Mouse (Mus musculus) liver, adult 2 months (tissue): ENCODE data around the gene Samd4b. TPM values are rescaled to one million over a fixed set of nuclear protein-coding genes. Genes with fewer than 3 reads are reported as not detected.
A peak's percentile ranks its signal among the peaks of the same experiment; 100 is the strongest.

Experiments used
- DNase-seq: peaks from one replicate; pipeline ENCODE4 v3.0.0-alpha.2; 2011; ENCODE audit warnings: low read depth, low spot score; ENCODE audit errors: extremely low read depth
- H3K27ac ChIP-seq: fragments of 200-500 bp; replicated peaks from 2 replicates; pipeline ENCODE4 v1.5.1; 2012; ENCODE audit warnings: low read depth, mild to moderate bottlenecking, control low read depth, inconsistent platforms, low read length; ENCODE audit not compliant: insufficient read depth
- H3K27me3 ChIP-seq: fragments of 200-500 bp; 2 replicates; pipeline ENCODE4 v1.6.1; 2012; ENCODE audit warnings: mild to moderate bottlenecking, moderate library complexity, low read length, inconsistent platforms; ENCODE audit not compliant: control insufficient read depth, insufficient read depth
- H3K36me3 ChIP-seq: fragments of 200-500 bp; 2 replicates; pipeline ENCODE4 v1.6.1; 2012; ENCODE audit warnings: low read length, inconsistent platforms; ENCODE audit not compliant: control insufficient read depth, insufficient read depth
- H3K4me1 ChIP-seq: fragments of 200-500 bp; 2 replicates; pipeline ENCODE4 v1.6.1; 2011; ENCODE audit warnings: low read length; ENCODE audit not compliant: control insufficient read depth, insufficient read depth
- H3K4me3 ChIP-seq: fragments of 200-500 bp; 2 replicates; pipeline ENCODE4 v1.5.1; 2011; ENCODE audit warnings: low read depth, mild to moderate bottlenecking, control low read depth, low read length, moderate library complexity; ENCODE audit not compliant: insufficient read depth
- H3K79me2 ChIP-seq: fragments of 200-500 bp; 2 replicates; pipeline ENCODE4 v1.6.1; 2012; ENCODE audit warnings: inconsistent platforms, mild to moderate bottlenecking, low read length, moderate library complexity; ENCODE audit not compliant: control insufficient read depth, insufficient read depth
- H3K9ac ChIP-seq: fragments of 200-500 bp; 2 replicates; pipeline ENCODE4 v1.6.1; 2012; ENCODE audit warnings: low read depth, mild to moderate bottlenecking, control low read depth, inconsistent platforms, low read length
- CTCF ChIP-seq: fragments of 200-500 bp; IDR thresholded peaks from 2 replicates; pipeline ENCODE4 v1.5.1; 2011; ENCODE audit warnings: low read depth, low read length, control low read depth
- POLR2A ChIP-seq: fragments of 200-500 bp; IDR thresholded peaks from 2 replicates; pipeline ENCODE4 v1.6.1; 2011; ENCODE audit warnings: low read length, control low read depth; ENCODE audit not compliant: insufficient read depth; ENCODE audit errors: extremely low read depth
- WGBS: fragments of 180-500 bp; shearing (Covaris S2); methylation state at CpG from one replicate; pipeline ENCODE4 v1.1.7; 2018; 5-methylcytosine and 5-hydroxymethylcytosine counted together
- polyA plus RNA-seq: library from polyadenylated mRNA; depleted of rRNA; stranded (reverse); fragments of >200 nt; gene quantifications from 2 replicates; pipeline ENCODE4 v1.2.3, GENCODE M21; 2012
- total RNA-seq: library from RNA; depleted of rRNA; stranded (reverse); fragments of >200 nt; gene quantifications from 2 replicates; pipeline ENCODE4 v1.2.3, GENCODE M21; 2014

The Samd4b gene
- total and polyA plus RNA-seq, 2 experiments, result 4.1 to 27.0 TPM

- no peak overlapping the region for H3K27ac ChIP-seq
- peaks cover 24% of the 10 kb centered on the region for H3K4me1 ChIP-seq
- H3K27me3 ChIP-seq, result no peaks in the 10 kb centered on the region
- H3K79me2 ChIP-seq, result peaks cover 51% of the 10 kb centered on the region
- 90% methylated on average over 6 of the region's 6 CpGs for WGBS
- H3K9ac ChIP-seq, result no peak overlapping the region
- H3K36me3 ChIP-seq, result no peaks in the 10 kb centered on the region
- H3K4me3 ChIP-seq, result no peak overlapping the region
- DNase-seq, result no peak
- TF ChIP-seq CTCF (no peak), POLR2A (no peak)
Observed at GRCm38 (mm10) chr7:28585001-28585400, 12.9 kb downstream of the Samd4b start.

- peaks cover 52% of the 10 kb centered on the region for H3K79me2 ChIP-seq
- no peak for TF ChIP-seq CTCF
- TF ChIP-seq POLR2A, result no peak
- no peak overlapping the region for H3K9ac ChIP-seq
- peaks cover 24% of the 10 kb centered on the region for H3K4me1 ChIP-seq
- H3K4me3 ChIP-seq, result no peak overlapping the region
- DNase-seq, result no peak
- no peak overlapping the region for H3K27ac ChIP-seq
- 88% methylated on average over 4 of the region's 4 CpGs for WGBS
- H3K27me3 ChIP-seq, result no peaks in the 10 kb centered on the region
- no peaks in the 10 kb centered on the region for H3K36me3 ChIP-seq
Observed at GRCm38 (mm10) chr7:28584468-28584867, 13.5 kb downstream of the Samd4b start.

GRCm38 (mm10) chr7:28583570-28584344 is 14.2 kb downstream of the Samd4b start:
- Histone ChIP-seq H3K27ac (no peak overlapping the region), H3K4me1 (peaks cover 24% of the 10 kb centered on the region), H3K27me3 (no peaks in the 10 kb centered on the region), H3K36me3 (no peaks in the 10 kb centered on the region), H3K79me2 (peaks cover 52% of the 10 kb centered on the region), H3K9ac (no peak overlapping the region), H3K4me3 (no peak overlapping the region)
- 73% methylated on average over 8 of the region's 8 CpGs for WGBS
- TF ChIP-seq CTCF (no peak), POLR2A (no peak)
- DNase-seq, result no peak

GRCm38 (mm10) chr7:28582841-28583240 is 15.1 kb downstream of the Samd4b start:
- peak; percentile 77 for DNase-seq
- peaks cover 26% of the 10 kb centered on the region for H3K4me1 ChIP-seq
- TF ChIP-seq CTCF (no peak), POLR2A (no peak)
- H3K79me2 ChIP-seq, result peaks cover 55% of the 10 kb centered on the region
- no peak overlapping the region for H3K27ac ChIP-seq
- no peak overlapping the region for H3K4me3 ChIP-seq
- 29% methylated on average over 11 of the region's 11 CpGs for WGBS
- no peaks in the 10 kb centered on the region for H3K27me3 ChIP-seq
- H3K9ac ChIP-seq, result no peak overlapping the region
- no peaks in the 10 kb centered on the region for H3K36me3 ChIP-seq

GRCm38 (mm10) chr7:28581721-28582120 is 16.2 kb downstream of the Samd4b start:
- DNase-seq, result no peak
- Histone ChIP-seq H3K9ac (no peak overlapping the region), H3K79me2 (peaks cover 49% of the 10 kb centered on the region), H3K27ac (no peak overlapping the region), H3K27me3 (no peaks in the 10 kb centered on the region), H3K4me3 (no peak overlapping the region), H3K4me1 (peaks cover 21% of the 10 kb centered on the region), H3K36me3 (no peaks in the 10 kb centered on the region)
- no peak for TF ChIP-seq POLR2A
- TF ChIP-seq CTCF, result no peak
- WGBS, result 60% methylated on average over 4 of the region's 4 CpGs

GRCm38 (mm10) chr7:28579826-28580225 is 18.1 kb downstream of the Samd4b start:
- WGBS, result 82% methylated on average over 5 of the region's 5 CpGs
- Histone ChIP-seq H3K27me3 (no peaks in the 10 kb centered on the region), H3K27ac (no peak overlapping the region), H3K4me3 (no peak overlapping the region), H3K79me2 (peaks cover 49% of the 10 kb centered on the region), H3K4me1 (peaks cover 19% of the 10 kb centered on the region), H3K36me3 (no peaks in the 10 kb centered on the region), H3K9ac (no peak overlapping the region)
- DNase-seq, result no peak
- no peak for TF ChIP-seq POLR2A
- TF ChIP-seq CTCF, result no peak
